Mouse (Mus musculus): ENCODE measurements around the gene Aes.

The Aes gene

DNA sequence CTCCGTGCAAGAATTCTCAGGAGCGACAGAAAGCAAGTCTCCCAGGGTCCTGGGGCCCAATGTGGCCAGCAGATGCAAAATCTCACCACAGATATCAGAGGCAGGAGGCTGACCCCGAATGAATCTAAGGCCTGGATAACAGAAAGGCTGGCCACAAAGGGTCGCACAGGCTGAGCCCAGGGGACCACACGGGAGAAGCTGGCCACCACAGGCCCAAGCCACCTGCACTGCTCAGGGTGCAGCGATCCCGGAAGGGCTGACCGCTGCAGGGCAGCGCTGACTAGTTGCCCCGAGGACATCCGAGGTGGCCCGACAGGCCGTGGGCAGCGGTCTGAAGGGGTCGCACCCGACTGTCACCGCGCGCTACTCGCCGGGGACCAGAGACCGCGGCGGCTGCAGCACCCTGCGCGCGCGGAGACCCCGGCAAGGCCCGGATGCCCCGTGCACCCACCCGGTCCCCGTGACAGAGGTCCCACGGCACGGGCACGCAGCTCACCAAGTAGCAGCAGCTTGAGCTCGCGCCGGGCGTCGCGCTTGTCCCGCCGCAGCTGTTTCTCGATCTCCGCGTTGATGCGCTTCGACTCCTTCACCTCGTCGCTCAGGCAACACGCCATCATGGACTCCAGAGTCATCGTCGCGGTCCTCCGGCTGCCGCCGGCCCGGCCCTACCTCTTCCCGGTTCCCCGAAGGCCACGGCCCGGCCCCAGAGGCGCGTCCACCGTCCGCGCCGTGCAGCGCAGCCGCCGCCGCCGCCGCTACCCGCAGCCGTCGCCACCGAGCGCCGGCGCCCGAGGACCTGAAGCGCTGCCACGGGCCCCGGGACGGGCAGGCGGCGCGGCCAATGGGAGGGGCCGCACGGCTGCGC, 14.8 kb upstream of the Aes start:
- no peak for DNase-seq (ENCODE audit: low spot score)

DNA sequence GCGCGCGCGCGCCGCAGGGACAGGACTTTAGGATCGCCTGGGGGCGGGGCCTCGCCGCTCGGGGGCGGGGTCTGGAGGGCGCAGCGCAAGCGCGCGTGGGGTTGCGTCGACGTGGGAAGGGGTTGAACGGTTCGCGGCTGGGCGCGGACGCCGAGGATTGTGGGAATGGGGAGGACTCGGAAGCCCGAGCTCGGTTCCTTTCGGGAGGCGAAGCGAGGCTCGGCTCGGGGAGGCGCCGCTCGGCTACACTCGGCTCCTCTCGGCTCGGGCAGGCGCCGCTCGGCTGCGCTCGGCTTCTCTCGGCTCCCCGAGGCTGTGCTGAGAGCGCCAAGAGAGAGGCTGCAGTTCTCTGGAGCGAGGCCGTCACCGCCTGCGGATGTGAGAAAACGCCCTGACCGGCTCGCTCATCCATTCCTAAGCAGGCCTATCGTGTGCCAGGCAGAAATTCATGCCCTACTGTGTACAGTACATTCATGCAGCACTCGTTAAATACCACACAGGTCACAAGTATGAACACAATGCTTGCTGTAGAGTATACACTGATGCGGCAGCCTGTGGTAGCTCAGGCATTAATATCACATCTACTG, 14.0 kb upstream of the Aes start, which contains the start of gene Gna11:
Gna11 (minus strand) TSS at position 30 of the 587 bp plus-strand sequence.
- peak; percentile 100 for DNase-seq (ENCODE audit: low spot score)

DNA sequence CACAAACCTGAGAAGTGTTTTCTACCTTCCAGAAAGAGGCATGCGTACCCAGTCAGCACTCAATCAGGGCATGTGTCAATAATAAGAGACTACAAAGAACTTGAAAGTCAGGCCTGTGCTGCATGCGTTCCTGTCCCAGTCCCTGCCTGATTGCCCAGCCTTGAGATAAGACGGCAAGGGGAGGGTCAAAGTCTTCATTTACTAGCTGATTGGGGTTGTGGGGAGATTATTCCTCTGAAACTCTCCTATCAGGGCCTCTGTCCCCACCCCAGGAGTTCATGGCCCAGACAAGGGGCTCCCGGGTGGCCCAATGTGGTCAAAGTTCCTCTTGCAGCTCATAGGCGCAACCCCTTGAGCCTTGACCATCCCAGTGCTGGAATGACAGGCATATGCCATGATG, 13.0 kb upstream of the Aes start:
- DNase-seq (ENCODE audit: low spot score), result no peak

DNA sequence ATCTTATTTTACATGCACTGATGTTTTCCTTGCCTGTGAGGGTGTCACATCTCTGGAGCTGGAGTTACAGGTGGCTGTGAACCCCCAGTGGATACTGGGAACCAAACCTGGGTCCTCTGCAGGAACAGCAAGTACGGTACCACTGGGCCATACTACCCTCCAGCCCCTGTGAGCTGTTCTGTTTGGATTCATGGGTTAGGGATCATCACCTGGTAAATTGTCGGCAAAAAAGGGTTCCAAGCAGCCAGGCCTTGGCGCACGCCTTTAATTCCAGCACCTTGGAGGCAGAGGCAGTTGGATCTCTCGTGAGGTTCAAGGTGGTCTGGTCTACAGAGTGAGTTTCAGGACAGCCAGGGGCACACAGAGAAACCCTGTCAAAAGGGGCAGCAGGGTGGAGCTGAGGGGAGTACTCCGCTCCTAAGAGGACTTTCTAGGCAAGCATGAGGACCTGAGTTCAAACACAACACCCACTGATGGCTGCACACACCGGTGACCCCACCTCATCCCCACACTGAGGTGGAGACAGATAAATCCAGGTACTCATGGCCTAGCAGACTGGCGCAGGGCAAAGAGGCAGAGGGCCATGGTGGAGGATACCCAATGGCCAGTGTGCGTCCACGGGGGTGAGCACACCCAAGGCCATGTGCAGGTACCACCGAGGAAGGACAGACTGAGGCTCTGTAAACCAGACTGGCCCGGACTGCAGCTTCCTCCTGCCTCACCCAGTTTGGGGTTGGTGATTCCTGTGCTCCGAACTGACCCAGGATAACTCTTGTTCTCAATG, 12.3 kb upstream of the Aes start:
- DNase-seq (ENCODE audit: low spot score), result no peak

DNA sequence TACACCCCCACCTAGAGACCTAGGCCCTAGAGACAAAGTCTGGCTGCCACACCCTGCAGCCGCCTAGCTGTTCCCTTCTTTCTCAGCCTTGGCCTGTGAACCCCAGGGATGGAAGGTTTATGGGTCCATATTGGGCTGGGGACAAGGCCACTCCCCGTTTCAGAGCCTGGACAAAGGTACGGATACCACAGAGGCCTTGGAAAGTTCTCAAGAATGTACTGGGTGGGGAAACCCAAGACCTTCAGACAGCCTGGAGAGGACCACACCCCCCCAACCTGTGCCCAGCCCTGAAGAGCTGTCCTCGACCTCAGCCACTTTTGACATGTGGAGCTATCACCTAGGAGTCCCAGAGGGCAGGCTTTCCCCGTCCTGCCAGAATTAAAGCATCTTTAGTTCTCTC, 10.3 kb upstream of the Aes start:
- DNase-seq (ENCODE audit: low spot score), result no peak

DNA sequence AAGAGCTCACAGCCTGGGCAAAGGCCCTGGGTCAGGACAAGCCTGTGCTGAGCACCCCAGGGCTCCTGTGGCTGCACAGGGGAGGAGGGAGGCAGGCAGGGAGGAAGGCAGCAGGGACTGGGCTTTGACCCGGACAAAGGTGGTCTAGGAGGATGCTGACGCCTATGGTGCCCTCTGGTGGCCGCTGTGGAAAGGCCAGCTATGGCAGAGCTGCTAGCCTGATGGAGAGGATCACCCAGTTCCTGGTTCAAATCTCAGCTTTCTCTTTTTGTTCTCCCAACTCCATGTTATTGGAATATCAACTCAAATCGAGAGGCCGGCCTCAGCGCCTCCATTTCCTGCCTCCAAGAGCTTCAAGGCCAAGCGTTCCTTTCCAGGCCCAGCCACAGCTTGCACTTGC, 9.0 kb upstream of the Aes start:
- no peak for DNase-seq (ENCODE audit: low spot score)

DNA sequence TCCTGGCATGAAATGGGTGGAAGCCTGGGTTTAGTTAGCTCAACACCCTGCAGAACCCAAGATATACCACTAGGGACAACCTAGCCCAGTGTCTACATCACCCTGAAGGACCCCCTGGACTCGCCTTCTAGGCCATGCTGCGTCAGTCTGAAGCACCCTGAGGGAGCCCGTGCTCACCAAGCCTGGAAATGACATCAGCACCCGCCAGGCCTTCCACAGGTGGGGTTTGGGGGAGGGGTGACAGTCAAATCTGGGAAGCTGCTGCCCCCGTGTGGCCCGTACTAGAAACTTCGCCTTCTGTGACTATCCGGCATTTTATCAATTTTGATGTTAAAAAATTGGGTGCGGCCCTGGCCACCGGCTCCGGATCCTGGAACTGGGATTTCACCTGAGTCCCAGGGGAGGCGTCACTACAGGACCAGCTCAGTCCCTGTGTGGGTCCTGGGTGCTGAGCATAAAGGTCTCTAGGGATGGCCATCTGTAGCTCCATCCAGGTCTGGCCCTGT, 7.6 kb upstream of the Aes start:
- DNase-seq (ENCODE audit: low spot score), result peak; percentile 87

DNA sequence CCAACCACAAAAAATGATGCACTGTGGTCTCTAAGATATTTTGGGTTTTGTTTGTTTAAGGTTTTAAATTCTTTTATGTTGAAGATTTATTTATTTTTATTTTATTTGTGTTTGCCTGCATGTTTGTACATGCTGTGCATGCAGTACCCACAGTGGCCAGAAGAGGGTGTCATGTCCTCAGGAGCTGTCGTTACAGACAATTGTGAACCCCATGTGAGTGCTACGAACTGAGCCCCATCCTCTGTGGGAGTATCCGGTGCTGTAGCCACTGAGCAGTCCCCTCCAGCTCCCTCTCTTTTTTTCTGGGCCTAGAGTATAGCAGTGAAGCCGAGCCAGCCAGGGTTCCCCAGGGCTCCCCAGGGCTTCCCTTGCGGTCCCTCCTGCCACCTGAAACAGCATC, 6.1 kb upstream of the Aes start:
- DNase-seq (ENCODE audit: low spot score), result no peak

DNA sequence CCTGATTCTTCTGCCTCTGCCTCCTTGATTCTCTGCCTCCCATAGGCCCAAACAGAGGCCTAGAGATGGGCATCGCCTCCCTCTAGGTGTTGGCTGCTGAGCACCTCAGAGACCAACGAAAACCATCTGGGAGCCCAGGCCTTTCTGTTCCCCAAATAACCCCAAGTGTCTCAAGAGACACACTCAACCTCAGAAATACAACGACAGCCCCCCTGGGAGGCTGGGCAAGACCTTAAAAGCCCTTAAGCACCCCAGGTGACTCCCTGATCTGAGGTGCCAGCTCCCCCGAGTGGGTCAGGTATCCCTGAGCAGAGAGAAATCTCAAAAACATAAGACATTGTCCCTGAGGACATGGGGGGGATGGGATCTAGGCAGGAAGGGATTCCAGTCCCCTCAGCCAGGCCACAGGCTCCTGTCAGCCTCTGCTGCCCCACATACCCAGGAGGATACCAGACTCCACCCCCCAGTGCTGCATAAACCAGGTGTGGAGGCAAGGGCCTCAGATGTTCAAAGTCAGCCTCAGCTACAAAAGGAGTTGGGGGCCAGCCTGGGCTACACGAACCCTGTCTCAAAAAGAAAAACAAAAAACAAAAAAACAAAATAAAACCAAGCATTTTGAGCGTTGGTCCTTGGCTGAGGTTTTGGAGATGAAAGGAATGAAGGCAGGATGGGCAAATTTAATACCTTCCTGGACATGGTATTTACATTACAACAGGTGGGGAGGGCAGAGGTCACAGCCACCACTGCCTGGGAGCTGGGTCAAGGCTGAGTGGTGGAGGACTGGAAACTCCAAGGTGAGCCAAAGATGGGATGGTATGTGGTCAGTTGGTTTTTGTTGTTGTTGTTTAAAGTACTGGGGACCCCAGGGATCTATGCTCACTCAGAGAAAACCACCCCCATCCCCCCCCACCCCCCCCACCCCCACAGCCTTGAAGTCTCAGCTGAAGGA, 5.2 kb upstream of the Aes start:
- no peak for DNase-seq (ENCODE audit: low spot score)

DNA sequence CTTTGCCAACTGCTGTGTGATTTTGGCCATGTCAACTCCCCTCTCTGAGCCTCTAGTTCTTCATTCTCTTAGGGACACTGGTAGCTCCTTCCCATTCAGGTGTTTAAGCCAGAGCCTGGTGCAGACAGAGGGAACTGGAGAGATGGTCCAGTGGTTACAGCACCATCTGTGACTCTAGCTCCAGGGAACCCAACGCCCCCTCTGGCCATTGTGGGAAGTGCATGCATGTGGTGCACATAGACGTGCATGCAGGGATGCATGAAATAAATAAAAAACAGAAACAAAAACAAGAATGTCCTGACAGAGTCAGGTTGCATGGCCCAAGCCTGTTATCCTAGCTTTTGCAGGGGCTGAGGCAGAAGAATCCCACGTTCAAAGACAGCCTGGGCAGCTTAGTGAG, 3.0 kb upstream of the Aes start:
- DNase-seq (ENCODE audit: low spot score), result no peak

DNA sequence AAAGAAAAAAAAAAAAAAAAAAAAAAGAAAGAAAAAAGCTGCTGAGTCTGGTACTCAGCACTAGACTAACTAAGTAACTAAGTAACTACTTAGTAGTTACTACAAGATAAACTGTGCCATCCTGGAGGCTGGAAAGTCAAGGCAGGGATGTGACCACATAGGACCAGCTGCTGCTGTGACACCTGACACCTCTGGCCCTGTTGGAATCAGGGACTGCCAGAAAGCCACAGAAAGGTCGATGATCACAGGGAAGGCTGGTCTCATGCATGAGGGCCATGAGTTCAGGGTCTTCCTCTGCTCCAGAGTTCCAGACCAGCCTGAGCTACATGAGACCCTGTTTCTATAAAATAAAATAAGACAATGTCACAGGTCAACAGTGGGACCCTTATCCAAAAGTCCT, 1.8 kb upstream of the Aes start:
- no peak for DNase-seq (ENCODE audit: low spot score)

DNA sequence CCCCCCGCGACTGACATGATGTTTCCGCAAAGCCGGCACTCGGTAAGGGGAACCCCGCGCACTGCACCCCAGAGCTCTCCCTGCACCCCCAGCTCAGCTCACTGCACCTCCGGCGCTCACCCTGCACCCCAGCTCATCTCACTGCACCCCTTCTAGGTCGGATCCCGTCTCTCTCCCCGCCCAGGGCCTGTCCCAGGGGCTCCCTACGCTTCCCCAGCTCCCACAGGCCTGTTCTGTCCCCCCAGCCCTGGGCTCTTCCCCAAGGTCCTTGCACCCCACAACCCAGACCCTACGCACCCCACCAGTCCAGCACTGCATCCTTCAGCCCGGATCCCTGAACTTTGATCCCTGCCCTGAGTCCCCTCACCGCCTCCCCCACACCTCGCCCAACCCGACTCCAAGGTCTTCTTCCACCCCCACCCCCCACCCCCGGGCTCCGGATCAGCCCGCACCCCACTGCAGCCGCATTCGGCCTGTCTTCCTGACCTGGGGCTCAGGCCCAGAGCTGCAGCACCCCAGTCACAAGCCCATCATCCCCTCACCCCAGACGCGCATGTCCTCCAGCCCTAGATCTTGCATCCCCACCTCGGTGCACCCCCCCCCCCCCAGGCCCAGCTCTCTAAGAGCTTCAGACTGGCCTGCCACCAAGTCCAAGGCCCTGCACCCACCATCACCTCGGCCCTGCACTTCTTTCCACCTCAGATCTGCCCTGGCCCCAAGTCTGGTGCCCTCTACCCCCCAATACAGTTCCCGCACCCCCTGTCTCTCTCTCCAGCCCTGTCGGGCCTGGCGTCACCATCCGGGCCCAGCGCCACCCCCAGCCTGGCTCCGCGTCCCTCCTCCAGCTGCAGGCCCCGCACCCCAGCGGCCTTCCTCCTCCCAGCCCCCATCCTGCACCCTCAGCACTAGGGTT, 595 bp downstream of the Aes start:
- DNase-seq (ENCODE audit: low spot score), result peak; percentile 79

DNA sequence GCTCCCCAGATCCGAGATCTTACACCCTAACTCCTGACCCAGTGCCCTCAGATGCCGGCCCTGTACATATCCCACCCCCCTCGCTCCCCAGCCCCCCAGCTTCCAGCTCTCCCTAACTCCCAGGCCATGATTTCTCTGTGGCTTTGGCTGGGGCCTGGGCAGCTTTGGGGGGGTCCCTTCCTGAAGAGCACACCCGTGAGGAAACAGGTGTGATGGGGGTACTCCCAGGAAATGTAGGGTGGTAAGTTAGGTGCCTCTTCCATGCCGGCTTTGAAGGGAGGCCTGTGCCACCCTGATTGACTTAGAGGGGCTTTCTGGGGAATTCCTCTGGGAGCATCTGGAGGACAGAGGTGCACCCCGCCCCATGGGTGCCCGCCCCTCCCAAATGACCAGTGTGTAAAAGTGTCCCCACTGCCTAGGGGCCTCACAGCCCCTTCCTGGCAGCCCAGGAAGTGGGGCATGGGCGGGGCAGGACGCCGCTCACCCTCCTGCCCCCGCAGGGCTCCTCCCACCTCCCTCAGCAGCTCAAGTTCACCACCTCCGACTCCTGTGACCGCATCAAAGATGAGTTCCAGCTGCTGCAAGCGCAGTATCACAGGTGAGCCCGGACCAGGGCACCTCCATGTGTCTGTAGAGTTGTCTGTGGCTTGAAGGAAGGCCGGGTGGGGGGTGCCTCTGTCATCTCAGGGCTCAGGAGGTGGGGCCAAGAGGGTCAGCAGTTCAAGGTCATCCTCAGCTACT, 1.6 kb downstream of the Aes start:
- DNase-seq (ENCODE audit: low spot score), result no peak

DNA sequence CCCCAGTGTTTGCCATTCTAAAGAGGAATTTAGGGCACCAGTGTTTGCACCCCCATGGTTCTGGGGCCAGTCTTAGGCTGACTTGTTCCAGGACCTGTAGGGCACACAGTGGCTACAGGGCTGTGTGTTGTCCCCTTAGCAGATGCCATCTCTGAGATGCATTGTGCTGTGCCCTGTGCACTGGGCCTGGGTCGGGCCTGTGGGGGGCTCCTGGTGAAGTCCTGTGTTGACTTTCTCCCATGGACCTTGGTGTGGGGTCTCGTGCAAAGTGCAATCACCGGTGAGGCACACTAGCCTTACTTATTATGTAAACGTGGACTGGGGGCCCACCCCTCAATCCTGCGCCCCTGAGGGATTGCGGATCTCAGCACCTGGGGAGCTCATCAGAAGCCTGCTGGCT, 3.1 kb downstream of the Aes start:
- no peak for DNase-seq (ENCODE audit: low spot score)

DNA sequence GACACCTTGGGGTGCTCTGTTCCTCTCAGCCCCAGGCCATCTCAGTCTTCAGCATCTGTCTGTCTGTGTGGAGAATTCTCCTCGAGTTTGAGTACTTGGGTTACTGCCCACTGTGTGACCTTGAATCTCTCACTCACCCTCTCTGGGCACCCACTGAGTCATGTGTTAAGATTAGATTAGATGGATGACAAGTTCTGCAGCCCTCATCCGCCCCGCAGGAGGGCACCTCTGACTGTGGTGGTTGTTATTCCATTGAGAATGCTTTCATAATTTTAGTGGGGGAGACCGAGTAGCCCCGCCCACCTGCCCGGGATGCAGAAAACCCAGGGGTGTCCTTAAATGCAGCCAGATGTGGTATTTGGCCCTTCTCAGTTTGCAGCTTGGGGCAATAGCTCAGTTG, 4.2 kb downstream of the Aes start:
- no peak for DNase-seq (ENCODE audit: low spot score)

DNA sequence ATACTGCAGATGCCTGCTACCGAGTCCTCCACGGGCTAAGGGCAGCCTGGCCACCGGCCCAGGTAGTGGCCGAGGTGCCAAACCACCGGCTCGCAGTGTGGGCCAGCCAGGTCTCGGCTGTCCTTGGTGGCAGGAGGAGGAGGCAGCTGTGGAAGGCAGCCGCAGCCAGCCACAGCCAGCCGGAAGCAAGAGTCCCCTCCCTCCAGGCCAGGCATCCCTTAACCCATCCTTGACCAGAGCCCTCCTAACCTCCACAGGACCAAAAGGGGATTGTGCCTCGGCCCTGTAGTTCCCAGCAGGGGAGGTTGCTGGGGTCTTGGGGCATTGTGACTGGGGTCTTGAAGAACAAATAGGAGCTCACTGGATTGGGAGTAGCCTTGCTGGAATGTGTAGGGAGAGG, 4.9 kb downstream of the Aes start:
- no peak for DNase-seq (ENCODE audit: low spot score)

DNA sequence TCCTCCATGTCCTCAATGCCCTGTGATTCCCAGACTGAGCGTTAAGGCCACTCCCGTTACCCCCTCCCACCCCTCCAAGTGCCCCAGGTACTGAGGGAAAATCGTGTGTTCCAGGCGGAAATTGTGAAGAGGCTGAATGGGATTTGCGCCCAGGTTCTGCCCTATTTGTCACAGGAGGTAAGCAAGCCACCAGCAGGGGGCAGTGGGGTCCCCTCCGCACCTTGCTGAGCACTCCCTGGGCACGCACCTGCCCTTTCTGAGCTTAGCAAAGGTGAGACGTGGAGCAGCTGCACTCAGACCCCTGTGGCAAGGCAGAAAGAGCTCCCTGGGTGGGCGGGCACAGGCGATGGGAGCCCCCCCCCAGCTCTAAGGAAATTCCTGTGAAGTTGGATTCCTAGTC, 5.4 kb downstream of the Aes start:
- peak; percentile 68 for DNase-seq (ENCODE audit: low spot score)

DNA sequence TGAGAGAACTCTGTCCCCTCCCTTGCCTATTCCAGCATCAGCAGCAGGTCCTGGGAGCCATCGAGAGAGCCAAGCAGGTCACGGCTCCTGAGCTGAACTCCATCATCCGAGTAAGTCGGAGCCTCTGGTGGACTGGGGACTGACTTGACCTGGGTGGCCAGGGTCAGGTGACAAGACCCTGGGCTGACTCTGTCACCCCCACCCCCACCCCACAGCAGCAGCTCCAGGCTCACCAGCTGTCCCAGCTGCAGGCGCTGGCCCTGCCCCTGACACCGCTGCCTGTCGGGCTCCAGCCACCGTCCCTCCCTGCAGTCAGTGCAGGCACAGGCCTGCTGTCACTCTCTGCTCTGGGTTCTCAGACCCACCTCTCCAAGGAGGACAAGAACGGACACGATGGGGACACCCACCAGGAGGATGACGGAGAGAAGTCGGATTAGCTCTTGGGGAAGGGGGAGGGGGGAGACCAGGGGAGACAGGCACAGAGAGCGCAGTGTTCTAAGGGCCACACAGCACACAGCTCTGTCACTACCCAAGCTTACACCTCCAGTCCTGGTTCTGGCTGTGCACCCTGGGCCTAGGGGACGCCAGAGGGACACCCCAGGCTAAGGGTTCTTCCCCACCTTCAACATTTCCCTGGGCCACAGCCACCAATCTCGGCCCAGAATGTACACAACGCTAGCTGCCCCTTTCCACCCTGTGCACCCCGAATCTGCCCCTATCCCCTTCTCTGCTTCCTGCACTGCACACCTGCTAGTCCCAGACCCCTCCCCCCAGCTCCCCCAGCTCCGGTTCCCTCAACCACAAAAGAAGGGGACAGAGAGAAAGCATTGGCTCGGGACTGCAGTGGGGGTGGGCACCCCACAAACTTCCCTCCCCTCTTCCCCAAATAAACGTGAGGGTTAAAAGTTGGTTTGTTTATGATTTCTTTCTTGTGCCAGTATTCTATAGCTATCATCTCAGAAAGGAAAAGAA, 6.3 kb downstream of the Aes start:
- DNase-seq (ENCODE audit: low spot score), result no peak

All from layer of hippocampus, adult 11-12 months (tissue).